Mouse (Mus musculus) cortical plate, adult 2 months (tissue): ENCODE measurements around the gene Nkx1-2.

ENCODE experiments used
- CTCF ChIP-seq: fragments of 200-500 bp; IDR thresholded peaks from 2 replicates; pipeline ENCODE4 v1.5.1; 2011; ENCODE audit warnings: mild to moderate bottlenecking, control low read depth, low read length; ENCODE audit not compliant: insufficient read depth; ENCODE audit errors: extremely low read depth
- POLR2A ChIP-seq: fragments of 200-500 bp; IDR thresholded peaks from 2 replicates; pipeline ENCODE4 v1.6.1; 2011; ENCODE audit warnings: mild to moderate bottlenecking, low read length, control low read depth; ENCODE audit not compliant: insufficient read depth; ENCODE audit errors: extremely low read depth

- TF ChIP-seq CTCF = no peak
- no peak for TF ChIP-seq POLR2A
Observed at GRCm38 (mm10) chr7:132570071-132570470, 29.4 kb downstream of the Nkx1-2 start.
